Mouse (Mus musculus): ENCODE results near the gene Maml3. TPM values are rescaled to one million over a fixed set of nuclear protein-coding genes. Genes with fewer than 3 reads are reported as not detected.

Maml3 gene
- polyA plus RNA-seq, 1 experiment from 2014 or later = 2.6 TPM

DNA sequence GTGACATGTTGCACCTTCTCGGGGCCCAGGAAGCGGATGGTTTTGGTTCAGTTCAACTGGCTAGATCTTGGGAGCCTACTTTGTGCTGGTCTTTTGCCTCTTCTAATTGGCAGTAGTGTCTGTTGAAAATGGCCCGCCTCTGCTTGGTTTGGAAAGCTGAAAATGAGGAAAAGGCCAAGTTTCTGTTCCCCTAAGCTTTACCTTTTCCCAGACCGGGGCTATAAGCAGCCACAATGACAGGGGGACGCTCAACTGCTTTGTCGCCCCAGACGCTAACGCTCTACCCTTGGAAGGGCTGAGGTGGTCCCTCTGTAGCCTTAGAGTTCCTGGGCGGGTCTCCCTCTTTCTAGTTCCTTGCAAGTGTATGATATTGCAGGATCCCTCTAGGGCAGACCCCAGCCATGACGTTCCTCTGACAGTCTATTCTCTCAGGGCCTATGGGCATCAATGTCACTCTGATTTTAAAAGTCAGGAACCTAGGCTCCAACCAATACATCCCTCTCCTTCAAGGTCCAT lies 315.4 kb downstream of the Maml3 start:
- H3K4me2 ChIP-seq = peak overlapping the region; percentile 66
- ATAC-seq (replicated peaks; ENCODE audit: insufficient number of reproducible peaks, low FRiP score, low TSS enrichment) = no peak
- WGBS (ENCODE audit: insufficient replicate concordance) = 51% methylated on average over 10 of the region's 10 CpGs
- H3K27me3 ChIP-seq (ENCODE audit: control insufficient read depth, insufficient read depth, low read length) = no peaks in the 10 kb centered on the region
- H3K9me3 ChIP-seq (replicated peaks; ENCODE audit: control insufficient read depth, low read length) = no peaks in the 10 kb centered on the region
- H3K4me1 ChIP-seq (ENCODE audit: control insufficient read depth, insufficient read depth, low read length) = peaks cover 18% of the 10 kb centered on the region
- peak overlapping the region; percentile 70 for H3K9ac ChIP-seq (ENCODE audit: low read depth, low read length)
- peak overlapping the region; percentile 81 for H3K27ac ChIP-seq (ENCODE audit: low read depth, low read length)
- no peaks in the 10 kb centered on the region for H3K36me3 ChIP-seq (ENCODE audit: control insufficient read depth, insufficient read depth, low read length)
- peak overlapping the region; percentile 38 for H3K4me3 ChIP-seq (ENCODE audit: low read depth, low read length)

DNA sequence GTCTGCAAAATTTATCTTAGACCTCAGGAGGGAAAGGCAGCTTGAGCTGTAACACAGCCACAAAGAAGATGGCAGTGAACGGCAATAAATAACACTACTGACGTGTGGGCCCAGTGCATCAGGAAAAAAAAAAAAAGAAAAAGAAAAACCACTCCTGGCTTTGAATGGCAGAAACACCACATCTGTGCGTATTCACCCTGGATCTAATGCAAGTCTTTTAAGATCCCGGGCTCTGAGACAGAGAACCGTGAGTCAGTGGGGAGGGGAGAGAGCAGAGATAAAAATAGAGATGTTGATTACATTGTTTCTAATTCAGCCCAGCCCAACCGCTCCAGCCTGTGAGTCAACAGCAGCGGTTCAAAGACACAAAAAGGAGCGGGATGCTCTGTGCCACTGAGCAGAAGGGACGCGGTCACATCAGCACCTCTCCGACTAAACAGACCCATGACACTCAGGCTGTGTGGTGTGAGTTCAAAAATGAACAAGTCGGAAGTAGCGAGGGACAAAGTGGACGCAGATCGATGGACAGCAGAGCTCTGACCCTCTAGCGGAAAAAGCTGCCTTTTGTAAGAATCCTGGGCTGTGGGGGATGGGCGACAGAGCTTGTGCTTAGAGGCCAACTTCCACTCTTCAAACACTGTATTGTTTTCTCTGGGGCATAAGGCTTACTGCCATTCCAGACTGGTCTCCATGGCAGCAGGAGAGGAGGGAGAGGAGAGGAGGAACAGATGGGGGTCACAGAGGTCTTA lies 316.1 kb downstream of the Maml3 start:
- peak; percentile 55; the same call in 1 of the 2 replicates for ATAC-seq (replicated peaks; ENCODE audit: insufficient number of reproducible peaks, low FRiP score, low TSS enrichment)
- H3K27ac ChIP-seq (ENCODE audit: low read depth, low read length) = peak overlapping the region; percentile 81
- H3K27me3 ChIP-seq (ENCODE audit: control insufficient read depth, insufficient read depth, low read length) = no peaks in the 10 kb centered on the region
- no peaks in the 10 kb centered on the region for H3K36me3 ChIP-seq (ENCODE audit: control insufficient read depth, insufficient read depth, low read length)
- H3K4me1 ChIP-seq (ENCODE audit: control insufficient read depth, insufficient read depth, low read length) = peaks cover 18% of the 10 kb centered on the region
- WGBS (ENCODE audit: insufficient replicate concordance) = 2% methylated on average over 17 of the region's 17 CpGs
- H3K9me3 ChIP-seq (replicated peaks; ENCODE audit: control insufficient read depth, low read length) = no peaks in the 10 kb centered on the region
- peak overlapping the region; percentile 66 for H3K4me2 ChIP-seq
- peak overlapping the region; percentile 70 for H3K9ac ChIP-seq (ENCODE audit: low read depth, low read length)
- peak overlapping the region; percentile 38 for H3K4me3 ChIP-seq (ENCODE audit: low read depth, low read length)

DNA sequence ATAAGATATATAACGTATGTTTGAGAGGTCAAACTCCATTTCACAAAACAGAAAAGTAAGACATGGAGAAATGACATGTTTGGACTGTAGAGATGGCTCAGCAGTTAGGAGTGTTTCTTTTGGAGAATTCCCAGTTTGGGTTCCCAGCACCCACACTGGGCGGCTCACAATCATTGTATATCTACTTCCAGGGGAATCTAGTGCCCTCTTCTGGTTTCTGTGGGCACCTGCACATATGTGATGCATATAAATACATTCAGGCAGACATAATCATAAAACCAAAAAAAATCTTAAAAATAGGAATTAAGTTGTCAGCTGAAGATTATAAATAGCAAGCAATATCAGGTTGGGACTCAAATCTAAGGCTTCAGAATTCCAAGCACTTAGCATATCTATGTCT lies 316.9 kb downstream of the Maml3 start:
- Histone ChIP-seq H3K27me3 (ENCODE audit: control insufficient read depth, insufficient read depth, low read length) (no peaks in the 10 kb centered on the region), H3K27ac (ENCODE audit: low read depth, low read length) (no peak overlapping the region), H3K9ac (ENCODE audit: low read depth, low read length) (no peak overlapping the region), H3K4me2 (no peak overlapping the region), H3K4me1 (ENCODE audit: control insufficient read depth, insufficient read depth, low read length) (peaks cover 18% of the 10 kb centered on the region), H3K36me3 (ENCODE audit: control insufficient read depth, insufficient read depth, low read length) (no peaks in the 10 kb centered on the region), H3K4me3 (ENCODE audit: low read depth, low read length) (no peak overlapping the region), H3K9me3 (replicated peaks; ENCODE audit: control insufficient read depth, low read length) (no peaks in the 10 kb centered on the region)
- WGBS (ENCODE audit: insufficient replicate concordance) = 95% methylated on average over 2 of the region's 2 CpGs
- ATAC-seq (replicated peaks; ENCODE audit: insufficient number of reproducible peaks, low FRiP score, low TSS enrichment) = no peak

DNA sequence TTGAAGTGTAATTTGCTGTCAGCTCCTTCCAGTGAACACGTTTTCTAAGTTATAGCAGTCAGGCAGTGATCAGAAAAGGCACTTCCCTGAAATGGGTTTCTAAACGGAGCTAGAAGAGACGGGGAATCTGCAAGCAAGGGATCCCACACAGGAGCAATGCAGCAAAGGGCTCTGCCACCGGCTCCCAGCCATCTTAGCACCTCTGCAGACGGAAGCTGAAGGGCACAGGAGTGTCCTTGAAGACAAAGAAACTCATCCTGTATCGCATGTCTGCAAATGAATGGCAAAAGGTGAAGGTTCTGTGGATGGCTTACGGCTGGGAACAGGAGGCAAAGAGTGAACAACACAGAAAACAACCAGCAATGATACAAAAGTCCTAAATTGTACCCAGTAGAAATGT lies 319.1 kb downstream of the Maml3 start:
- WGBS (ENCODE audit: insufficient replicate concordance) = 70% methylated on average over 7 of the region's 7 CpGs

DNA sequence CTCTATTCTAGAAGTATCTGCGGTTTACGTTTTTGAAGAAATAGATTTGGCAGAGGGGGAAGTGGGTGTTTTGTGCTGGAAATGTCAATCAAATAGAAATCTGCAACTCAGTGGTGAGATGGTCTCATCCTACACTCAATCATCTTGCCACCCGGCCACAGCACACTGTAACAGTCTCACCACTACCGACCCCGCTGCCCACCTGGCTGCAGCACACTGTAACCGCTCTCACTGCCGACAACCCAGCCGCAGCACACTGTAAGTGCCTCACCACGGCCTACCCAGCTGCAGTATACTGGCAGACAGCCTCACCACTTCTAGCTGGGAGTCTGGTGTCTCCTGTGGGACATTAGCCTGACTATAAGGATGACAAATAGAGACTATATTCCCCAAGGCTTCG lies 322.7 kb downstream of the Maml3 start:
- Histone ChIP-seq H3K27me3 (ENCODE audit: control insufficient read depth, insufficient read depth, low read length) (no peaks in the 10 kb centered on the region), H3K9me3 (replicated peaks; ENCODE audit: control insufficient read depth, low read length) (no peaks in the 10 kb centered on the region), H3K4me1 (ENCODE audit: control insufficient read depth, insufficient read depth, low read length) (peaks cover 22% of the 10 kb centered on the region), H3K9ac (ENCODE audit: low read depth, low read length) (no peak overlapping the region), H3K36me3 (ENCODE audit: control insufficient read depth, insufficient read depth, low read length) (no peaks in the 10 kb centered on the region), H3K4me2 (no peak overlapping the region), H3K27ac (ENCODE audit: low read depth, low read length) (no peak overlapping the region), H3K4me3 (ENCODE audit: low read depth, low read length) (no peak overlapping the region)
- WGBS (ENCODE audit: insufficient replicate concordance) = 86% methylated on average over 10 of the region's 10 CpGs
- no peak for ATAC-seq (replicated peaks; ENCODE audit: insufficient number of reproducible peaks, low FRiP score, low TSS enrichment)

More for the DNA sequence above, 319.1 kb downstream of the Maml3 start:
- ATAC-seq (replicated peaks; ENCODE audit: insufficient number of reproducible peaks, low FRiP score, low TSS enrichment) = no peak
- no peak overlapping the region for H3K9ac ChIP-seq (ENCODE audit: low read depth, low read length)
- no peak overlapping the region for H3K27ac ChIP-seq (ENCODE audit: low read depth, low read length)
- no peaks in the 10 kb centered on the region for H3K36me3 ChIP-seq (ENCODE audit: control insufficient read depth, insufficient read depth, low read length)
- H3K9me3 ChIP-seq (replicated peaks; ENCODE audit: control insufficient read depth, low read length) = no peaks in the 10 kb centered on the region
- peaks cover 18% of the 10 kb centered on the region for H3K4me1 ChIP-seq (ENCODE audit: control insufficient read depth, insufficient read depth, low read length)
- no peak overlapping the region for H3K4me3 ChIP-seq (ENCODE audit: low read depth, low read length)
- no peaks in the 10 kb centered on the region for H3K27me3 ChIP-seq (ENCODE audit: control insufficient read depth, insufficient read depth, low read length)
- H3K4me2 ChIP-seq = no peak overlapping the region

DNA sequence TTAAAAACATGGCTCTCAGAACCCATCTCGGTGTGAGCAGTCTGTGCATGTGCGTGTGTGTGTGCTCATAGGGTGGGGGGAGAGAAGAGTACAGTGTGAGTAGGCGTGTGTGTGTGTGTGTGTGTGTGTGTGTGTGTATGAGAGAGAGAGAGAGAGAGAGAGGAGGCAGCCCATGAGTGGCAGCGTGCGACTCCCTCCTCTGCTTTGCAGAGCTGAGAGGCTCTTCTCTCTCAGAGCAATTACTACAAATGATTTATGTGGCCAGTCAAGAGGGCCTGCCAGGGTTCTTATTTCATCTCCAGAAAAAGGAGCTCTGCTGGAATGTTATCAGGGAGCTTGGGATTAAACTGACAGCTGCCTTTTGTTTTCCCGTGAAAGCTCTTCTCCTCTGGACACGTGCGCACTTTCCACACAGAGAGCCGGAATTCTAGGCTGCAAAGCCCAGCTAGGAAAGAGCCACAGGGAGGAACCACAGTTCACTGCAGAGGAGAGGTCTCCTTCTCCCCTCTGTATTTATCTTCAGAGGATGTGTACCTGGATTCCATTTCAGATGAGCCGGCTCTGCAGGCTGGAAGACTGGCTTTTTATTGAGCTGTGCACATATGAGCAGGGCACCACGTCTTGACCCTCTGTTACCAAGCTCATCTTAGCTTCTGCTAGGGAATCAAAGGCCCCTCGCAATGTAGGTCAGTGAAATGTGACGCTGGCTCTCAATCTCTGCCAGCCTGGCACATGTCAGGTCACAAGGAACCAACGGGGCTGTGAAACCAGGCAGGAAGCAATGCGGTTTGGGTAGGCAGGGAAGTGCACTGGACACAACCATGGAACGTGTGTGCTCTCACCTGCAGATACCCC lies 325.9 kb downstream of the Maml3 start:
- Histone ChIP-seq H3K27ac (ENCODE audit: low read depth, low read length) (peak overlapping the region; percentile 0; the same call in 1 of the 2 replicates), H3K4me3 (ENCODE audit: low read depth, low read length) (no peak overlapping the region), H3K4me1 (ENCODE audit: control insufficient read depth, insufficient read depth, low read length) (peaks cover 16% of the 10 kb centered on the region), H3K9ac (ENCODE audit: low read depth, low read length) (no peak overlapping the region), H3K4me2 (peak overlapping the region; percentile 27; the same call in 1 of the 2 replicates), H3K36me3 (ENCODE audit: control insufficient read depth, insufficient read depth, low read length) (no peaks in the 10 kb centered on the region), H3K9me3 (replicated peaks; ENCODE audit: control insufficient read depth, low read length) (no peaks in the 10 kb centered on the region), H3K27me3 (ENCODE audit: control insufficient read depth, insufficient read depth, low read length) (no peaks in the 10 kb centered on the region)
- peak; percentile 46; the same call in 1 of the 2 replicates for ATAC-seq (replicated peaks; ENCODE audit: insufficient number of reproducible peaks, low FRiP score, low TSS enrichment)
- WGBS (ENCODE audit: insufficient replicate concordance) = 32% methylated on average over 16 of the region's 16 CpGs

DNA sequence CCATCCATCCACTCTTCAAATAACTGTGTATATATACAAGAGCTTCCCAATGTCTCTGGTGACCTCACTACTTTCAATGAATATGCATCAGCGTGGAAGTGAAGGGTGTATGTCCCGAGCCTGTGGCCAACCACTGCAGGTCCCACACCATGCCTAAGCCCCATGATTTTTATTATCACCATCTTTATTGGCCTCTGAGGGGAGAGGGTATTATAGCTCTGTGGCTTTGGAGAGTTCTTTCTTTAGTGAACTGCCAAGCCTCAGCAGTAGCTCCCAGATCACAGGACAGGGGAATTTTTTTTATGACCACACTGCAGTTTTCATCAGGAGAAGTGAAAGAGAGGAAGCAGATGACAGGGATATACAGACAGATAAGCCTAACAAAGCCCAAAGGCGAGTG lies 326.7 kb downstream of the Maml3 start:
- Histone ChIP-seq H3K4me2 (peak overlapping the region; percentile 27; the same call in 1 of the 2 replicates), H3K4me1 (ENCODE audit: control insufficient read depth, insufficient read depth, low read length) (peaks cover 16% of the 10 kb centered on the region), H3K36me3 (ENCODE audit: control insufficient read depth, insufficient read depth, low read length) (no peaks in the 10 kb centered on the region), H3K4me3 (ENCODE audit: low read depth, low read length) (no peak overlapping the region), H3K9ac (ENCODE audit: low read depth, low read length) (no peak overlapping the region), H3K27me3 (ENCODE audit: control insufficient read depth, insufficient read depth, low read length) (no peaks in the 10 kb centered on the region), H3K27ac (ENCODE audit: low read depth, low read length) (0 out of 2 replicates have a peak overlapping the region, but pooled peaks have one; percentile 0), H3K9me3 (replicated peaks; ENCODE audit: control insufficient read depth, low read length) (no peaks in the 10 kb centered on the region)
- 58% methylated on average over 3 of the region's 3 CpGs for WGBS (ENCODE audit: insufficient replicate concordance)
- ATAC-seq (replicated peaks; ENCODE audit: insufficient number of reproducible peaks, low FRiP score, low TSS enrichment) = no peak

DNA sequence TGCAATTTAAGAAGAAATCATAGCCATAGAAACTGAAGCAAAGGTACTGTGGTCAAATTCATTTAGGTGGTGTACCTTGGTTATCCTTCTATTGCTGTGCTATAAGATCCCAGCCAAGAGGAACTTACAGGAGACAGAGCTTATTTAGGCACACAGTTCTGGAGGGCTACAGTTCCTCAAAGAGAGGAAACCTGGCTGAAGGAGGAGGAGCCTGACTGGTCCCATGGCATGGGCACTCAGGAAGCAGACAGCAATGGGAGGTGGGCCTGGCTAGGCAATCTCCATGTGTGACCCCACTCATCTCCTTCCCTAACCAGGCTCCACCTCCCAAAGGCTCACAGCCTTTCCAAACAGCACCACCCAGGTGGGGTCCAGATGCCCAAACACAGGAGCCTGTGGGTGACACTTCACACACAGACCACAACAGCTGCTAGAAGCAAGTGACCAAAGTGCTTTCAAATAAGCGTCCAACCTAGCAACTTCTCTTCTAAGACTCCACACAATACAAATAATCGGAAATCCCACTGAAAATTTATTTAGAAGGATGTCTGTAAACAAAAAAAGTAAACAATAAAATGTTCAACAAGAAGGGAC lies 328.8 kb downstream of the Maml3 start:
- ATAC-seq (replicated peaks; ENCODE audit: insufficient number of reproducible peaks, low FRiP score, low TSS enrichment) = no peak
- no peaks in the 10 kb centered on the region for H3K36me3 ChIP-seq (ENCODE audit: control insufficient read depth, insufficient read depth, low read length)
- peaks cover 16% of the 10 kb centered on the region for H3K4me1 ChIP-seq (ENCODE audit: control insufficient read depth, insufficient read depth, low read length)
- no peak overlapping the region for H3K4me3 ChIP-seq (ENCODE audit: low read depth, low read length)
- no peak overlapping the region for H3K9ac ChIP-seq (ENCODE audit: low read depth, low read length)
- H3K4me2 ChIP-seq = no peak overlapping the region
- no peaks in the 10 kb centered on the region for H3K27me3 ChIP-seq (ENCODE audit: control insufficient read depth, insufficient read depth, low read length)
- 88% methylated on average over 2 of the region's 2 CpGs for WGBS (ENCODE audit: insufficient replicate concordance)
- no peaks in the 10 kb centered on the region for H3K9me3 ChIP-seq (replicated peaks; ENCODE audit: control insufficient read depth, low read length)
- H3K27ac ChIP-seq (ENCODE audit: low read depth, low read length) = no peak overlapping the region
